Mouse (Mus musculus) lung, postnatal 0 days (tissue): ENCODE measurements around the gene Igsf3. TPM values are rescaled to one million over a fixed set of nuclear protein-coding genes. Genes with fewer than 3 reads are reported as not detected.
A peak's percentile ranks its signal among the peaks of the same experiment; 100 is the strongest.

Experiments used
- ATAC-seq: fragments of 200-750 bp; cut with Nextera tagmentation; 2 replicates; pipeline ENCODE4 v1.8.0; 2017; ENCODE audit warnings: moderate library complexity
- DNase-seq: peaks from one replicate; pipeline ENCODE4 v3.0.0-alpha.2; 2016; ENCODE audit warnings: low spot score
- H3K27ac ChIP-seq: fragments of 300-500 bp; sonication (generic); 2 replicates; pipeline ENCODE4 v1.5.1; 2014; ENCODE audit warnings: antibody characterized with exemption, mild to moderate bottlenecking, low read length, mixed read lengths
- H3K27me3 ChIP-seq: fragments of 300-500 bp; sonication (generic); replicated peaks from 2 replicates; pipeline ENCODE4 v1.6.1; 2014; ENCODE audit warnings: low read length, mixed read lengths; ENCODE audit not compliant: insufficient read depth
- H3K36me3 ChIP-seq: fragments of 300-500 bp; sonication (generic); 2 replicates; pipeline ENCODE4 v1.6.1; 2014; ENCODE audit warnings: low read length, mixed read lengths; ENCODE audit not compliant: insufficient read depth
- H3K4me1 ChIP-seq: fragments of 300-500 bp; sonication (generic); 2 replicates; pipeline ENCODE4 v1.6.1; 2014; ENCODE audit warnings: antibody characterized with exemption, low read depth, low read length, mixed read lengths; ENCODE audit not compliant: insufficient read depth
- H3K4me2 ChIP-seq: fragments of 300-500 bp; sonication (generic); replicated peaks from 2 replicates; pipeline ENCODE4 v1.6.1; 2014; ENCODE audit warnings: low read depth, mild to moderate bottlenecking, low read length, moderate library complexity, mixed read lengths
- H3K4me3 ChIP-seq: fragments of 300-500 bp; sonication (generic); 2 replicates; pipeline ENCODE4 v1.5.1; 2014; ENCODE audit warnings: low read depth, low read length
- H3K9ac ChIP-seq: fragments of 300-500 bp; sonication (generic); replicated peaks from 2 replicates; pipeline ENCODE4 v1.6.1; 2014; ENCODE audit warnings: low read depth, mild to moderate bottlenecking
- H3K9me3 ChIP-seq: fragments of 300-500 bp; sonication (generic); 2 replicates; pipeline ENCODE4 v1.6.1; 2016; ENCODE audit warnings: low read length, mixed read lengths
- CTCF ChIP-seq: IDR thresholded peaks from 2 replicates; pipeline ENCODE4 v1.5.1; 2016; ENCODE audit warnings: antibody characterized with exemption, mild to moderate bottlenecking
- EP300 ChIP-seq: IDR thresholded peaks from 2 replicates; pipeline ENCODE4 v1.6.1; 2016; ENCODE audit warnings: antibody characterized with exemption, mild to moderate bottlenecking, control low read depth
- WGBS: fragments of 180-500 bp; shearing (Covaris S2); extraction: QIAGEN DNeasy Blood & Tissue Kit; methylation state at CpG from one replicate; pipeline ENCODE4 v1.1.7; 2014; 5-methylcytosine and 5-hydroxymethylcytosine counted together
- polyA plus RNA-seq: library from polyadenylated mRNA; unstranded; fragments of >200 nt; fragmentation: Nextera tagmentation; extraction: Ambion mirVana; gene quantifications from 2 replicates; pipeline ENCODE4 v1.2.1, GENCODE M21; 2015

The Igsf3 gene
- polyA plus RNA-seq, 1 experiment from 2014 or later: 16.9 TPM

GRCm38 (mm10) chr3:101463491-101463890, 86.6 kb downstream of the Igsf3 start:
- Histone ChIP-seq H3K27ac (no peak overlapping the region), H3K9ac (no peak overlapping the region), H3K36me3 (peaks cover 6% of the 10 kb centered on the region; the same call in 1 of the 2 replicates), H3K4me3 (no peak overlapping the region), H3K4me2 (no peak overlapping the region), H3K9me3 (no peaks in the 10 kb centered on the region; the same call in 1 of the 2 replicates), H3K4me1 (no peaks in the 10 kb centered on the region), H3K27me3 (no peaks in the 10 kb centered on the region)
- WGBS: 76% methylated on average over 3 of the region's 3 CpGs
- TF ChIP-seq EP300: no peak
- no peak for TF ChIP-seq CTCF
- ATAC-seq (no peak), DNase-seq (no peak)

- no peaks in the 10 kb centered on the region for H3K4me1 ChIP-seq
- no peak overlapping the region for H3K9ac ChIP-seq
- H3K4me3 ChIP-seq: no peak overlapping the region
- no peak overlapping the region for H3K27ac ChIP-seq
- TF ChIP-seq CTCF: no peak
- no peak for ATAC-seq
- no peaks in the 10 kb centered on the region for H3K27me3 ChIP-seq
- no peaks in the 10 kb centered on the region for H3K9me3 ChIP-seq
- WGBS: 85% methylated on average over 9 of the region's 9 CpGs
- H3K4me2 ChIP-seq: no peak overlapping the region
- no peak for DNase-seq
- no peaks in the 10 kb centered on the region for H3K36me3 ChIP-seq
These were observed 92.8 kb downstream of the Igsf3 start for GRCm38 (mm10) chr3:101469675-101470074.

- no peak overlapping the region for H3K4me3 ChIP-seq
- peak; percentile 43 for DNase-seq
- no peaks in the 10 kb centered on the region for H3K4me1 ChIP-seq
- no peak for TF ChIP-seq CTCF
- TF ChIP-seq EP300: no peak
- no peak overlapping the region for H3K9ac ChIP-seq
- H3K27ac ChIP-seq: no peak overlapping the region
- H3K4me2 ChIP-seq: no peak overlapping the region
- H3K27me3 ChIP-seq: no peaks in the 10 kb centered on the region
- H3K9me3 ChIP-seq: no peaks in the 10 kb centered on the region
- WGBS: 5% methylated on average over 4 of the region's 4 CpGs
- no peaks in the 10 kb centered on the region for H3K36me3 ChIP-seq
- ATAC-seq: peak; percentile 52; the same call in 1 of the 2 replicates
These were observed 95.0 kb downstream of the Igsf3 start for GRCm38 (mm10) chr3:101471881-101472280.

DNA sequence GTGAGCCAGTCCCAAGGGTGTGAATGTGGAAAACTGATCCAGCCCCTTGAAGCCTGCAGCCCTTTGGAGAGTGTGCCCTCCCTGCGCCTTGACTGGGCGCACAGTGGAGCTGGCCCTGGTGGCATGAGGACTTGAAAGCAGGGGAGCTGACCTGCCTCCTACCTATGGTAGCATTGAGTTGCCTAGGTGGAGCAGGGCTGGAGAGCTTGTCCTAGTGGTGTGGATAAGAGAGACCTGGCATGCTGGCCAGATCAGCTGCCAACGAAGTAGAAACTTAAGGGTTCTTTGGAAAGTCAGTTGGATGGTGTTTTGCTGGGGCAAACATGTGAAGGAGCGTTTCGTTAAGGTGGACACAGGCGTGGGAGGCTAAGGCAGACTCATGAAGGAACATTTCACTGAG, 105.1 kb downstream of the Igsf3 start:
- WGBS: 65% methylated on average over 6 of the region's 6 CpGs
- no peaks in the 10 kb centered on the region for H3K36me3 ChIP-seq
- DNase-seq (peak; percentile 53), ATAC-seq (peak; percentile 82)
- H3K9me3 ChIP-seq: no peaks in the 10 kb centered on the region
- H3K27me3 ChIP-seq: no peaks in the 10 kb centered on the region
- H3K9ac ChIP-seq: no peak overlapping the region
- TF ChIP-seq EP300: no peak
- TF ChIP-seq CTCF: no peak
- no peak overlapping the region for H3K4me3 ChIP-seq
- H3K4me1 ChIP-seq: no peaks in the 10 kb centered on the region
- H3K4me2 ChIP-seq: no peak overlapping the region
- no peak overlapping the region for H3K27ac ChIP-seq

GRCm38 (mm10) chr3:101483256-101483983, 106.5 kb downstream of the Igsf3 start:
- H3K4me3 ChIP-seq: no peak overlapping the region
- no peaks in the 10 kb centered on the region for H3K9me3 ChIP-seq
- no peak overlapping the region for H3K9ac ChIP-seq
- no peaks in the 10 kb centered on the region for H3K4me1 ChIP-seq
- H3K27ac ChIP-seq: no peak overlapping the region
- TF ChIP-seq EP300: no peak
- TF ChIP-seq CTCF: no peak
- no peak for ATAC-seq
- no peak for DNase-seq
- H3K4me2 ChIP-seq: no peak overlapping the region
- H3K27me3 ChIP-seq: no peaks in the 10 kb centered on the region
- no peaks in the 10 kb centered on the region for H3K36me3 ChIP-seq
- 47% methylated on average over 3 of the region's 3 CpGs for WGBS

- no peak for TF ChIP-seq EP300
- TF ChIP-seq CTCF: 0 out of 2 replicates have a peak, but pooled peaks have one; percentile 15
- DNase-seq (peak; percentile 46), ATAC-seq (no peak)
- Histone ChIP-seq H3K4me2 (no peak overlapping the region), H3K9ac (no peak overlapping the region), H3K4me1 (no peaks in the 10 kb centered on the region), H3K4me3 (no peak overlapping the region), H3K9me3 (no peaks in the 10 kb centered on the region), H3K27me3 (no peaks in the 10 kb centered on the region), H3K27ac (no peak overlapping the region), H3K36me3 (no peaks in the 10 kb centered on the region)
- whole genome bisulfite sequencing: 27% methylated on average over 4 of the region's 4 CpGs
These were observed 109.3 kb downstream of the Igsf3 start for GRCm38 (mm10) chr3:101486054-101486765.
